Mouse (Mus musculus) liver, embryonic 15.5 days (tissue): Measurements from ENCODE around the gene Olfr571. TPM values are rescaled to one million over a fixed set of nuclear protein-coding genes. Genes with fewer than 3 reads are reported as not detected.

ENCODE experiments used
- ATAC-seq: fragments of 200-750 bp; cut with Nextera tagmentation; 2 replicates; pipeline ENCODE4 v1.8.0; 2017; ENCODE audit warnings: moderate number of reproducible peaks, mild to moderate bottlenecking, moderate library complexity; ENCODE audit not compliant: insufficient read depth
- H3K27ac ChIP-seq: fragments of 300-500 bp; sonication (generic); replicated peaks from 2 replicates; pipeline ENCODE4 v1.5.1; 2015; ENCODE audit warnings: mild to moderate bottlenecking, inconsistent platforms
- H3K27me3 ChIP-seq: fragments of 300-500 bp; sonication (generic); 2 replicates; pipeline ENCODE4 v1.6.1; 2015; ENCODE audit warnings: mild to moderate bottlenecking, inconsistent platforms
- H3K36me3 ChIP-seq: fragments of 300-500 bp; sonication (generic); replicated peaks from 2 replicates; pipeline ENCODE4 v1.6.1; 2015; ENCODE audit warnings: moderate library complexity, mild to moderate bottlenecking, inconsistent platforms
- H3K4me1 ChIP-seq: fragments of 300-500 bp; sonication (generic); replicated peaks from 2 replicates; pipeline ENCODE4 v1.6.1; 2015; ENCODE audit warnings: inconsistent platforms
- H3K4me2 ChIP-seq: fragments of 300-500 bp; sonication (generic); 2 replicates; pipeline ENCODE4 v1.6.1; 2015; ENCODE audit warnings: moderate library complexity, mild to moderate bottlenecking, inconsistent platforms
- H3K4me3 ChIP-seq: fragments of 300-500 bp; sonication (generic); replicated peaks from 2 replicates; pipeline ENCODE4 v1.5.1; 2015; ENCODE audit warnings: mild to moderate bottlenecking, inconsistent platforms
- H3K9ac ChIP-seq: fragments of 300-500 bp; sonication (generic); 2 replicates; pipeline ENCODE4 v1.6.1; 2015; ENCODE audit warnings: moderate library complexity, mild to moderate bottlenecking, inconsistent platforms
- H3K9me3 ChIP-seq: fragments of 300-500 bp; sonication (generic); replicated peaks from 2 replicates; pipeline ENCODE4 v1.6.1; 2016; ENCODE audit warnings: inconsistent platforms
- WGBS: fragments of 180-500 bp; shearing (Covaris S2); methylation state at CpG from one replicate; pipeline ENCODE4 v1.1.7; 2015; ENCODE audit warnings: mixed read lengths; ENCODE audit not compliant: insufficient replicate concordance; 5-methylcytosine and 5-hydroxymethylcytosine counted together
- polyA plus RNA-seq: library from polyadenylated mRNA; unstranded; fragments of >200 nt; fragmentation: Nextera tagmentation; extraction: Ambion mirVana; gene quantifications from 2 replicates; pipeline ENCODE4 v1.2.1, GENCODE M21; 2015

Gene Olfr571
- polyA plus RNA-seq = not detected in 2 replicates

DNA sequence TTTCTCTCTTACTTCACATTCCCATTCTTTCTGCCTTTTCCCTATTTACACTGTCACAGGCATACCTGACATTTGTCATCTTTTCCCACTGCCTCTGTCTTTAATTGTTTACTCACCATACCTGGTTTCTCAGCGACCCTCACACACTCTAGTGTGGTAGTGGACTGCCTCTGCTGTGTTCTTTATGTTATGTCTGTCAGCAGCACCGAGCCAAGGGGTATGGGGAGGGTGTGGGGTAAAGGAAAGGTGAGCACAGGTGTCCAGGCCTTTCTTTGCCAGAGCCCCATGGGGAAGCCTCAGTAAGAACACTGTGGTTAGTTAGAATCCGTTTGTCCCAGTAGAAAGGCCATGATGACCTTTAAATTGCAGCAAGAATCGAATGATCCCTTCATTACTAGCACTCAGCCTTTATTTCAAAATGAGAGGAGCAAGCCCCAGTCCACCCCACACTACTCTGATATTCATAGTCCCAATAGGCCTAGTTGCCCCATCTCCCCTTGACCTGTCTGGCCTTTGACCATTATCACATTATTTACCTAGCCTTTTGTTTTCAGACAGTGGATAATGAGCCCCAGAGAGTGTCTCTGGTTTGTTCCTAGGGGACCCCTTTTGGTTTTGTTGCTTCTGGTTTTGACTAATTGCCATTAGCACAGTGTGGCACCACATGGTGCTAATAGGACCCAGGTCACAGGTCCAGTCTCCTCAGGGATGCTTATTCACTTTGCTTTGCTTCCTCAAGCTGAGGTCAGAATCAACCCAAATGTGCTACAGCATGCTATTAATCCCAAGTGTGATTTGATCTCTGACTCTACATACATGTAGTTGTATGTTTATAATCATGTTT is at the start of gene Olfr571:
Gene Olfr571, minus strand, starts transcription at position 505 of the 844 bp plus-strand sequence.
- Histone ChIP-seq H3K27me3 (no peaks in the 10 kb centered on the region), H3K9ac (no peak within 1 kb of the TSS), H3K9me3 (no peaks in the 10 kb centered on the region), H3K4me2 (no peak within 1 kb of the TSS), H3K4me3 (no peak within 1 kb of the TSS), H3K27ac (no peak within 1 kb of the TSS), H3K4me1 (no peaks in the 10 kb centered on the region), H3K36me3 (no peaks in the 10 kb centered on the region)
- 50% methylated on average over 4 of the region's 4 CpGs for WGBS
- ATAC-seq = no peak

DNA sequence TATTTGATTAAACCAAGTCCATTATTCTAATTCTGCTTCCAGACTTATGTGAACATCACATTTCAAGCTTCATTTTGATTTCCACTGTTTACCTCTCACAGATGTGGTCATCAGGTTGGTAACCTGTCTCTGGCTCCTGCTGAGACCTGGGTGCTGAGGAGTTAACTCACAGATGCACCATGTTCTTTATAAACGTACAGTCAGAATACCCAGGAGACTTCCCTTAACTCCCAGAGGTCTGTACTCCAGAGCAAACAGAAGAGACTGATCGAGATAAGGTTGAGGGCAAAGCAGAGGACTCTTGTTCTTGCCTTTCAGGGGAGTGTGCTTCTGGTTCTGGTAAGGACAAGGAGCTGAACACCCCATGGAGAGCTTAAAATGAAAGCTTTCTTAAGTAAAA is 45.0 kb upstream of the Olfr571 start, which contains the start of gene Olfr576:
Gene Olfr576, plus strand, starts transcription at position 301 of the 400 bp plus-strand sequence.
- Histone ChIP-seq H3K9ac (no peak within 1 kb of the TSS), H3K36me3 (no peaks in the 10 kb centered on the region), H3K9me3 (no peaks in the 10 kb centered on the region), H3K4me1 (no peaks in the 10 kb centered on the region), H3K4me3 (no peak within 1 kb of the TSS), H3K27me3 (no peaks in the 10 kb centered on the region), H3K4me2 (no peak within 1 kb of the TSS), H3K27ac (no peak within 1 kb of the TSS)
- ATAC-seq = no peak
- whole genome bisulfite sequencing = 18% methylated on average over 2 of the region's 2 CpGs

DNA sequence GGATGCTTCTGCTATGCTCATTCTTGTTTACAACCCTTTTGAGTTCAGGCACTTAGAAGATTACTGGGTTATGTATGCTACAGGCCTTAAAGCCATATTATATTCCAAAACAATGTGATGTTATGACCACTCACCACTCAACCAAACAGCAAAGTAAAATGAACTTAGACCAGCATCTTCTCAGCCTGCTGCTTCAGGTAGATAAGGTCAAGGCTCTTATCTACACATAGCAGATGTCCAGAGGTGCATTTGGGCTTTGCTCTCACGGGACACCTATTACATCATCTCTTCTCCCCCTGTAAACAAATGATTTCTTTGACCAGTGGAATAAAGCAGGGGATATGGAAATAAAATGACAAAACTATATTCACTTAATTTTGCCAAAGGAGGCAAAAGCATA is 41.3 kb upstream of the Olfr571 start, which contains the start of gene Olfr575:
Gene Olfr575, minus strand, starts transcription at position 183 of the 400 bp plus-strand sequence.
- Histone ChIP-seq H3K27me3 (no peaks in the 10 kb centered on the region), H3K9me3 (no peaks in the 10 kb centered on the region), H3K9ac (no peak within 1 kb of the TSS), H3K4me2 (no peak within 1 kb of the TSS; the same call in 1 of the 2 replicates), H3K27ac (peak within 1 kb of the TSS; percentile 64), H3K4me3 (no peak within 1 kb of the TSS), H3K4me1 (no peaks in the 10 kb centered on the region), H3K36me3 (no peaks in the 10 kb centered on the region)
- peak; percentile 92 for ATAC-seq
- 6% methylated on average over 1 of the region's 1 CpGs for WGBS

DNA sequence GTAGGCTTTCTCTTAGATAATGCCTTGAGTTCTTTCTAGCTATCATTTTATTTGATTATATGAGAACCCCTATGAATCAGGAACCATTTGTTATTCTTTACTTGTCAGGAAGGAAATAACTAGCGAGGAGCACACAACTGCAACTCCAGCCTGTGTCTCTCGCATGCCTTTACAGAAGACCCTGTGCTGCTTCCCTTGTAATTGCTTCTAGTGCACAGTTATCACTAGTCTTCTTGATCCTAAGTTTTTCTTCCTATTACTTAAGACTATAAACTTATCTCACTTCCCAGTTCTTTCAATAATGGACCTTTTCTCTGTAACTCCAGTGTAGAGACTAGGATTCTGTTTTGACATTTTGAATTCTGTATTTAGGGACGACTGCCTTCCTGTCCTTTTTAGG is 40.8 kb upstream of the Olfr571 start:
- 44% methylated on average over 3 of the region's 3 CpGs for WGBS
- Histone ChIP-seq H3K9ac (no peak overlapping the region), H3K4me2 (no peak overlapping the region; the same call in 1 of the 2 replicates), H3K36me3 (no peaks in the 10 kb centered on the region), H3K9me3 (no peaks in the 10 kb centered on the region), H3K27ac (peak overlapping the region; percentile 64), H3K4me1 (no peaks in the 10 kb centered on the region), H3K27me3 (no peaks in the 10 kb centered on the region), H3K4me3 (no peak overlapping the region)
- peak; percentile 67; the same call in 1 of the 2 replicates for ATAC-seq

DNA sequence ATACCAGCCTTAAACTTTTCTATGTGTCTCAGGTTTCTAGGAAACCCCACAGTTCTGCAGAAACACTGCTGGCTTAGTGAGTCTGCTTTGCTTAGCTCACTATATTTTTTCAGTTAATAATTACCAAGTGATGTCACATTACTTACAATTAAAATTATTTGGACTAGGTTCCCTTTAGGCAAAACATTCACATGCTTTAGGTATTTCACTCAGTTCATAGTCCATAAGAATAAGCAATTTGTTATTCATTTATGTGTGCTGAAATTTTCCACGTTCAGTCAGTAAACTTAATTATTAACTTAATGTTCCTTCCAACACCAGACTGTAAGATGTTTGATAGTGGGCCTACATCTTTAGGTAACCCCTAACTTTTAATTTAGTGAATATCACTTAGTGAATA is 33.4 kb upstream of the Olfr571 start:
- Histone ChIP-seq H3K27me3 (no peaks in the 10 kb centered on the region), H3K9me3 (no peaks in the 10 kb centered on the region), H3K4me3 (no peak overlapping the region), H3K27ac (no peak overlapping the region), H3K36me3 (no peaks in the 10 kb centered on the region), H3K4me1 (no peaks in the 10 kb centered on the region), H3K4me2 (no peak overlapping the region), H3K9ac (no peak overlapping the region)
- no peak for ATAC-seq
- 32% methylated on average over 1 of the region's 1 CpGs for WGBS

DNA sequence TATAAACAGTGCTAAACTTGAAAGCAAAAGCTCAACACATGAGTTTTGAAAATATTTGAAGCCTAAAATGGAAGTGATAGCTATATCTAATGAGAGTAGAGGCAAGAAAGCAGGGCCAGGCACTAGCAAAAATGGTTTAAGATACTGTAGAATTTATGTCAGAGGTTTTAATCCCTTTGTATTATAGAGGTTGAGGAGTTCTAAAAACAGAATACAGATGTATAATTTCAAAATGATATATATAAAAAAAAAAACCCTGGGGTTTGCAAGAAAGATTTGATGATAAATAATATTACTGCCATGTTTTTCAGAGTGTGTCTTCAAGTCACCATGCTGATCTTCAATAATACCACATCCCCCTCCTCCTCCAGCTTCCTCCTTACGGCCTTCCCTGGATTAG is 30.8 kb upstream of the Olfr571 start, which contains the start of gene Olfr574:
Gene Olfr574, plus strand, starts transcription at position 301 of the 400 bp plus-strand sequence.
- Histone ChIP-seq H3K36me3 (no peaks in the 10 kb centered on the region), H3K27me3 (no peaks in the 10 kb centered on the region), H3K4me1 (no peaks in the 10 kb centered on the region), H3K27ac (no peak within 1 kb of the TSS), H3K4me3 (no peak within 1 kb of the TSS), H3K9me3 (no peaks in the 10 kb centered on the region), H3K9ac (no peak within 1 kb of the TSS), H3K4me2 (no peak within 1 kb of the TSS)
- no peak for ATAC-seq
- 81% methylated on average over 1 of the region's 1 CpGs for WGBS

DNA sequence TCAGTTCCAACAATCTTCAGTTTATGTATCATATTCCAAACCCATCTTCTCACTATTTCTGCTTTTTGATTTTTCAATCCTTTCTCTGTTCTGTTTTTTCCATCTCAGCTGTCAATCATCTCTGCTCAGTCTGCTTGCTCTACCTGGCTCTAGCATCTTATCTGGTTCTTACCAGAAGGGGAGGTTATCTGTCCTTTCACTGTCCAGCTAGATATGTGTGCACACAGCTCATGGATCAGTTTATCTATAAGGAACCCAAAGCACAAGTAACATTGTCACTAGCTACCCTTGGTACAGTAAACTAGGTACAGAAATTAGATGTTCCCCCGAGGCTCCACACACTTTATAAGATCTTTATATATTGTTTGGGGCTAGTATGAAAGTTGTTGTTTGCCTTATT is 26.1 kb upstream of the Olfr571 start:
- H3K36me3 ChIP-seq = no peaks in the 10 kb centered on the region
- H3K27me3 ChIP-seq = no peaks in the 10 kb centered on the region
- no peak overlapping the region for H3K9ac ChIP-seq
- no peak overlapping the region for H3K4me3 ChIP-seq
- H3K27ac ChIP-seq = no peak overlapping the region
- WGBS = 33% methylated on average over 1 of the region's 1 CpGs
- H3K4me2 ChIP-seq = no peak overlapping the region
- H3K4me1 ChIP-seq = no peaks in the 10 kb centered on the region
- H3K9me3 ChIP-seq = no peaks in the 10 kb centered on the region
- peak; percentile 70 for ATAC-seq

DNA sequence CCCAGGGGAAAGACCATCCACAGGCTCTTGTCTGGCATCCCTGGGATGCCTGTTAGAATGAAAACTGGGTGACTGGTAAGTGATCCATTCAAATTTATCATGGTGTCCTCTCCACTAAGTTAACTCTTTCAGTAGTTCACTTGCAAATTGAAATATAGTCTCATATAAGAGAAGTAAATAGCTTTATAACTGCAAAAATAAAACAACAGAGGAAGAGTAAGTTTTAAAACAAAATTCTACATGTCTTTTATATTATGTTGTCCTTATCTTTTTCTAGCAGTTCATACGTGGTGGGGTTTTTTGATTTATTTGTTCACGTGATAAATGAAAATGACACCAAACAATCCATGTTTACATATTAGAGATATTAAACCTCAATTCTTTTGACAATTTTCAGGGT is 25.1 kb upstream of the Olfr571 start, which contains the start of gene Olfr573-ps1:
Gene Olfr573-ps1, minus strand, starts transcription at position 101 of the 400 bp plus-strand sequence.
- Histone ChIP-seq H3K27me3 (no peaks in the 10 kb centered on the region), H3K9ac (no peak within 1 kb of the TSS), H3K4me2 (no peak within 1 kb of the TSS), H3K9me3 (no peaks in the 10 kb centered on the region), H3K4me3 (no peak within 1 kb of the TSS), H3K4me1 (no peaks in the 10 kb centered on the region), H3K27ac (no peak within 1 kb of the TSS), H3K36me3 (no peaks in the 10 kb centered on the region)
- ATAC-seq = no peak
- 71% methylated on average over 2 of the region's 2 CpGs for WGBS

DNA sequence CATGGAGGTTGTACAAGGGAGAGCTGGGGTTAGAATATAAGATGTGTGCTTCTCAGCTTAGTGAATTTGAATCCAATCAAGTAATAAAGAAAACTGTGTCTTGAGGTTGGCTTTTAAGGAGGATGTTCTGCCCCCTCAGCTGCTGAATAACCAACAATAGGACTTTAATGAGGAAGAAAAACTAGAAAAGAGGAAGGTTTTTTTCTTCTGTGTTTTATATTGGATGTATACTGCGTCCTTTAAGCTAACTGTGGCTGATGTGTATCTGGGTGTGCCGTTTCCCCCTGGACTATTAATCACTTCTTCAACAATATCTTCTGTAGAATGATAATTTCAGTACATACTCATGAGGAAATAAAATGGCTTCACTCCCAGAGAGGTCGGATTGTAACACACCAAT is 9.8 kb upstream of the Olfr571 start:
- Histone ChIP-seq H3K27me3 (no peaks in the 10 kb centered on the region), H3K4me2 (no peak overlapping the region), H3K9me3 (no peaks in the 10 kb centered on the region), H3K27ac (no peak overlapping the region), H3K36me3 (no peaks in the 10 kb centered on the region), H3K4me3 (no peak overlapping the region), H3K9ac (no peak overlapping the region), H3K4me1 (no peaks in the 10 kb centered on the region)
- 28% methylated on average over 3 of the region's 3 CpGs for WGBS
- no peak for ATAC-seq

DNA sequence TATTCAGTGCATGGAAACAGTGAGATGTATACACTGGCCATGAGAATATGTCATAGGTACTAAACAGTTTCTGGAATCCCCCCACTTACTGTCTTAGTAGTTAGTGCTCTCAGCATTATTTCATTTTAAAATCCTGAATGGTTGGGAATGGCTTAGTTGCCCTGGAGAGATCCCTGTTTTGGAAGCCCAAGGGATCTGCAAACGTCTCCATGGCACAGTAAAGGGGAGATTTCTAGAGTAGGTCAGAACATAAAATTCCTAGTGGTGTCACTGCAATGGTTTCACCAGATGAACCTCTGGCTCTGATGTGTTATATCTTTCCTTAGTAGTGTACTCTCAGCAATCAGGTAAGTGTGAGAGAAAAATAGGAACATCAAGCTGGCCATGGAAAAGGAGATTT is 6.8 kb upstream of the Olfr571 start, which contains the start of gene Olfr572:
Gene Olfr572, plus strand, starts transcription at position 301 of the 400 bp plus-strand sequence.
- Histone ChIP-seq H3K27ac (no peak within 1 kb of the TSS), H3K9me3 (no peaks in the 10 kb centered on the region), H3K9ac (no peak within 1 kb of the TSS), H3K4me1 (no peaks in the 10 kb centered on the region), H3K4me2 (no peak within 1 kb of the TSS), H3K36me3 (no peaks in the 10 kb centered on the region), H3K4me3 (no peak within 1 kb of the TSS), H3K27me3 (no peaks in the 10 kb centered on the region)
- 30% methylated on average over 1 of the region's 1 CpGs for WGBS
- no peak for ATAC-seq

DNA sequence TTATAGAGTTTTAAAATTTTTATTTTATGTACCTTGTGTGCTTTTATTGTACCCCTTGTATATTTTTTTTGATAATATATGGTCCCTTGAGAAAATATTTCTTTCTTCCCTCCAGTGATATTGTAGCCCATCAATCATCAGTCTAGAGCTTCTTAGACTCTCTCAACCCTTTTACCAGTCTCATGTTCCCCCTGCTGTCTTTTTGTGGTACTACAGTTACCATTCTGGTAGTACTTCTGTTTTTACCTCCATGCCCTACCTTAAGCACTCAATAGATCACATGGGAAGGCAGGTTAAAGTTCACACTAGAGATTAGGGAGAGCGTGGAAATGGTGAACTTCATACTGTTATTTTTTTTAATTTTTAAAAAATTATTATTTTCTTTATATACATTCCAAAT is 2.3 kb upstream of the Olfr571 start:
- H3K4me2 ChIP-seq = no peak overlapping the region
- no peaks in the 10 kb centered on the region for H3K4me1 ChIP-seq
- 5% methylated on average over 1 of the region's 1 CpGs for WGBS
- H3K9ac ChIP-seq = no peak overlapping the region
- H3K36me3 ChIP-seq = no peaks in the 10 kb centered on the region
- no peaks in the 10 kb centered on the region for H3K9me3 ChIP-seq
- H3K27me3 ChIP-seq = no peaks in the 10 kb centered on the region
- no peak for ATAC-seq
- H3K27ac ChIP-seq = no peak overlapping the region
- no peak overlapping the region for H3K4me3 ChIP-seq
